Mouse (Mus musculus) c-Kit-negative CD71-positive TER-119-positive erythroid progenitor cells, embryonic 14.5 days (primary cell): ENCODE data around the gene Scamp1.

Experiments used
- DNase-seq: peaks from one replicate; pipeline ENCODE4 v3.0.0-alpha.2; 2013; ENCODE audit warnings: low read depth, low spot score

Gene Scamp1

DNA sequence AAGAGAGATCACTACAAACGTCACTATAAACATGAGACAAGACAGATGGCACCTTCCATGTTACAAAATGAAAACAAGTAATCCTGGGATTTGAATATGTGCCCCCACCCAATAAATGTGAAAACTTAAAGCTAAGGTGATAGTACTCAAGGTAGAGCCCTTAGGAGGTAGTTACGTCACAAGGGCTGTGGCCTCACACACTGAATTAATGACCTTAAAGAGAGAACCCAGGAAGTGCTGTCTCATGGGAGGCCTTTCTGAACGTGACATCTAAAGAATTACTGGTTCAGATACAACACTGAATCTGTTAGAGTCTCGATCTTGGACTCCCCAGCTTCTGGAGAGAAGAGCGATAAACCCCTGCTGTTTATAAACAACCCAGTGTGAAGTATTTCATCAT, 6.2 kb downstream of the Scamp1 start:
- no peak for DNase-seq

DNA sequence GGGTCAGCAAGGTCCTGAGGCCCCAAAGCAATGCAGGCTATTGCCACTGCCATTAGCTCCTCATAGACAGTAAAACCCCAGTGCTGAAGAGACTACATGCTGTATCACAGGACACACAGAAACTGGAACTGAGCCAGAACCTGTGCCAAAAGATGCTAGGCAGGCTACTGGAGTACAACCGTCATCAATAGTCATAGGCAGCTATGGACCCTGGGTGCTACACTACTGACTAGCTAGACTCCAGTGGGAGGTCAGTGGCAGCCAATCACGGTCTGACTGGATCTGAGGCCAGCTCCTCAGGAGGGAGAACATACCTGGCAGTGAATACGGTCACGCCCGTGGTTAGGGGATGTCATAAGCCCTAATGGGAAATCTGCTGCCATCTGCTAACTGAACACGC, 14.4 kb downstream of the Scamp1 start:
- DNase-seq, result no peak

DNA sequence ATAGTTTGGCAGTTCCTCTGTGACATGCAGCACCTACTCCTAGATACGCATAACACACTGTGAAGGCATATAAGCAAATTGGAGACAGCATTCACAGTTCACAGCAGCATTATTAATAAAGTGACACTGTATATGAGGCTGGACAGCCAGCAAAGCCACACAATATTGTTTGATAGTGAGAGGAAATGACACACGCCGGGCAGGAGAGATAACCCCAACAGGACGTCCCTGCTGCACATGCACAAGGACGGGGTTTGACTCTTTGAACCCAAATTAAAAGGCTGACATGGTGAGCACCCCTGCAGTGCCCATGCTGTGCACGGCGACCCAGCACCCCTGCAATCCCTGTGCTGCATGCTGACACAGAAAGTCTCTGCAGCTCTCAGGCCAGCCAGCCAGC, 17.5 kb downstream of the Scamp1 start:
- DNase-seq, result no peak

DNA sequence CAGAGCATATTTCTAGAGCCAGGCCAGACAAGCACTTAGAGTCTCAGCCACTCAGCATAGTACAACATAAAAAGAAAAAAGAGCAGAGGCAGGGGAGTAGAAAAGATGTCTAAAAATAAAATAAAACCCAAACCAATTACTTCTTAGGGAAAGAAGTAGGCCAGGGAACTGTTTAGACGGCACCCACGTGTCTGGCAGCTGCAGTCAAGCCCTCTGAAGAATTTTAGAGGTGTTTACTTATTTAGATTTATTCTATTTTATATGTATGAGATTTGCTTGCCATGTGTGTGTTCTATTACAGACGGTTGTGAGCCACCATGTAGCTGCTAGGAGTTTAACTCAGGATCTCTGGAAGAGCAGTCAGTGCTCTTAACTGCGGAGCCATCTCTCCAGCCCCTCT, 18.5 kb downstream of the Scamp1 start:
- no peak for DNase-seq

DNA sequence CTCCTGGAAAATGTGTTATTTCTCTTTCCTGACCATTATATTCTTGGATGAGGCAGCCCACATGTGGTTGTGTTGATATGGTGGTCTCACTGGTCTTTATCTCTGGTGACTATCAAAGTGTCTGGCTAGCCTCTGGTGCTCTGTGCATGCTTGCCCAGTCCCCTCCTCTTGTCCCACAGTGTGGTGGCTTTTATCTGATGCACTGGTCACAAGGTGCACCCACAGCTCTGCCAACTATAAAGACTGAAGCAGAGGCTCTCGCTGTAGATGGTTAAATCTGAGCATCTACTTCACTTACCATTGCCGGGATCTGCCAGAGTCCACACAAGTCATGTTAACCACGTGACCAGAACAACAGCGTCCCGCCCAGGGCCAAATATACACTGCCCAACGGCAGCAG, 19.1 kb downstream of the Scamp1 start:
- DNase-seq, result no peak

DNA sequence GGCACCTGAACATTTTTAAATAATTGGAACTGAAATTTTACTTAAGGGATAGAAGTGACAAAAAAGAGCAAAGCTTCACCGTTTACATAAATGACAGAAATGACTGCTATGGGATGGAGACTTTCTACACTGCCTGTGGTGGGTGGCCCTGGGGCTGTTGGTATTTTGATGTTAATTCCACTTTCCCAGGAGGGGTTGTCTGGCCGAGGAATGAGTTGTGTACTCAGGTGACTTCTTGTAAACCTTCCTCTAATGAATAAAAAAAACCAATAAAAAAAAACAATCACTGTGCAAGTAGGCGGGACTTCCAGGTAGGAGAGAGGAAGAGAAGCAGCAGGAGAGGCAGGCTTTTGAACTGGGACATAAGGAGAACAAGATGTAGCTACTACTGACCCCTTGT, 20.4 kb downstream of the Scamp1 start:
- no peak for DNase-seq

DNA sequence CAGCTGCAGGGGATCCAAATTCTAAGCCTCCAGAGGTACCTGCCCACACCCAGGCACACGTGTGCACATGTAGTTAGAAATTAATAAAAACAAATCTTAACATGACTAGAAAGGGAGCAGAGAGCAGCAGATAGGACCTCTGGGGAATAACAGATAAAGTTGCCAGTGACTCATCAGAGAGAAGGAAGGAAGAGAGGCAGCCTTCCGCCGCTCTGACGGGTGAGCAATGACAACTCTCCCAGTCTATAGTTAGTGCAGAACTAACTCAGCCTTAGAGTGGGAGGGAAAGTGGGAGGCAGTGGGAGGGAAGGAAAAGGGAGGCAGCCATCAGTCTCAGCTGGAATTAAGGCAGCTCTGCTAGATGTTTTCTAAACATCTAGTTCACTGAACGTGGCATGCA, 21.7 kb downstream of the Scamp1 start:
- peak; percentile 44 for DNase-seq

DNA sequence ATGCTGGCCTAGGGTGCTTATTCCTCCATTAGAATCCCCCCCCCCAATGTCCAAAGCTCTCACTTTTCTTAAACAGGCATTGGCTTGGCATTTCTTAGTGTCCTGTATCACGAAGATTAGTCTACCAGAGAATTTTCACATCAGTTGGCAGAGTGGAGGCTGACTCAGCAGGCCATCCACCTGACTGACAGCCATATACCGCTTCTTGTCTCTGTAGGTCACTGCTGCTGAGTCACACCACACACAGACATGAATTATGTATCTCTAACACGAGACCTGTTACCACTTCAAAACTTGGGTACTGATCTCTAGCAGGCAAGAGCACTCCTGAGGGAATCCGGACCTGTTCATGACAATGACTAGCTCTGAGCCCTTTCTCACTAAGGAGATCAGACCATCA, 23.1 kb downstream of the Scamp1 start:
- DNase-seq, result peak; percentile 56

DNA sequence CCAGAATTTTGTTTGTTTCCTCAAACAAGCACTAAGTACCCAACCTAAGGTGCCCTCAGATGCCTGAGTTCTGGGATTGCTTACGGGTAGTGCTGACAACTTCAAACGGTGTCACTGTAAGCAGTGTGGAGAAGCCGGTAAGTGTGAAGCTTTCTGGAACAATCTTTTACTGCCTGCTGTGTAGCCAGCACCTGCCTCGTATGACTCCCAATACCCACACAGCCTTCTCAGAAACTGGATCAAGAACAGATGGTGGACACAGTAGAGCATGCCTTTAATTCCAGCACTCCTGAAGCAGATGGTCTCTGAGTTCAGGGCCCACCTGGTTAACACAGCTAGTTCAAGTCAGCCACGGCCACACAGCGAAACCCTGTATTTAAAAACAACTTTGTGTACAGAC, 24.0 kb downstream of the Scamp1 start:
- no peak for DNase-seq

DNA sequence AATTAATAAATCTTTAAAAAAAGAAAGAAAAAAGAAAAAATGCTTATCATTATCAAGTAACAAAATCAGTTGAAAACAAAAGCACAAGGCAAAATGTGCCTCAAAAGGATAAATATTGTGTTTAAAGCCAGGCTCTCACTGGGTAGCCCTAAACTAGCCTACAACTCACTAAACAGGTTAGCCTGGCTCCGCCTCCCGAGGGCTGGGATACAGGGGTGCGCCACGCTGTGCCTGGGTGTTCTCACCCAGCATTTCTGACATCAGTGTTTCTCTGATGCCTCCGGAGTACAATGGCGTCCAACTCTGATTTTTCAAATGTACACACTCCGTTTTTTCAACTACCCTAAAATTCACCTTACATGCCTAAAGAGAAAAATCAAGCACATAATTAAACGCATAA, 24.7 kb downstream of the Scamp1 start:
- DNase-seq, result no peak

DNA sequence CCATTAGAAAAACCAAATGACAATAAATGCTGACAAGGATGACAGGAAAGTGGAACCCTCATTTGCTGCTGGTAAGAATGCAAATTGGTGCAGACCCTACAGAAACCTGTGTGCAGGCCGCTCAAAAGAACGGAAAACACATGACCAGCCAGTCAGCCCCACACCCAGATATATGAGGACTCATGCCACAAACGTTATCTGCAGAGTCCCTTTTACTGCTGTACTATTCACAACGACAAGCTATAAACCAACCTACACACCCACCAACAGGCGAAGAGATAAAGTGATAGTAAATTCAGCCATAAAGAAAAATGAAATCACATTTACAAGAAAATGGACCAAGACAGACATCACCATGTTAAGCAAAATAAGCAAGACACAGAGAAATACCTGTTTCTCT, 26.4 kb downstream of the Scamp1 start:
- no peak for DNase-seq

DNA sequence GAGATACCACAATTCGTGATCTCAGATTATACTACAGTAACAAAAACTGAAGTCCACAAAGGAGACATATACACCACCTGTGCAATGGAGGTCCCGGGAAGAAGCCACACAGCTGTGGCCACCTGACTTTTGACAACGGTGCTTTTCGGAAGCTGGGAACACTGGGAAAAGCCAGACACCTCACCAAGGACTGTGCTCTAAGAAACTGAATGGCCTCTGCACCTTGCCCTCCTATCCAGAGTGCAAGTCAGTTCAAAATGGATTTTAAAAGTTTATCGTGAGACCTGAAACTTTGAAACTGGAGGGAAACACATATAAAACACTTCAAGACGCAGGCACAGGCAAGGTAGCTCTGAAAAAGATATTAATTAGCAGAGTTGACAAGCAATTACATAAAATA, 27.1 kb downstream of the Scamp1 start:
- DNase-seq, result no peak

DNA sequence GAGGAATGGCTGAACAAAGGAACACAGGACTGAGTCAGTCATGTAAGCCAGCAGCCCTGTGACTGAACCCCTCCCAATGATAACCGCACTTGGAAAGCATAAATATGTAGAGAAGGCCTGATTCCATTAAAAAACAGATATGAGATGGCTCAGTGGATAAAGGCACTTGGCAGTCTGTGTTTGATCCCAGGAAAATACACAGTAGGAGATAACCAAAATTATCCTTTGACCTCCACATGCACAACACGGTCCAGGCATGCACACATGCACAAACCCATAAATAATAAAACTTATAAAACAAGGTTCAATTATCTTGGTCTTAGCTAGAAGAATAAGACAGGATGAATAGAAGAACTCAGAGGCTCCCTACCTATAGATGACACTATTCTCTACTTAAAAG, 27.9 kb downstream of the Scamp1 start:
- DNase-seq, result no peak

DNA sequence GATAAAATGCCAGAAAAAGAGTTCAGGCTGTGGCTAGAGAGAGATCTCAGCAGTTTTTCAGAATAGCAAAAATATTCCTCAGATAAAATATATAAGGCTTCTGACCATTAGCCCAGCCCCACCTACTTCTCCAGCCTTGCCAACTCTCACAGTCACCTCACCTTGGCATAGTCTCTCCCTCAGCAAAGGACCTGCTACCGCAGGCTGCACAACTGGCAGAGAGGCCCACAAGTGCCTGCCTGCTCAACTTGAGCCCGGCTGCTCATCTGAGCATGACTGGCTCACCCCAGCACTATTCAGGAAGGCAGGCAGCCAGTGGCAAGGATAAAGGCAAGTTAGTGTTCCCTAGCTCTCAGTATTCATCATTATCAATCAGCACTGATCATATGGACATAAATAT, 30.5 kb downstream of the Scamp1 start:
- no peak for DNase-seq

DNA sequence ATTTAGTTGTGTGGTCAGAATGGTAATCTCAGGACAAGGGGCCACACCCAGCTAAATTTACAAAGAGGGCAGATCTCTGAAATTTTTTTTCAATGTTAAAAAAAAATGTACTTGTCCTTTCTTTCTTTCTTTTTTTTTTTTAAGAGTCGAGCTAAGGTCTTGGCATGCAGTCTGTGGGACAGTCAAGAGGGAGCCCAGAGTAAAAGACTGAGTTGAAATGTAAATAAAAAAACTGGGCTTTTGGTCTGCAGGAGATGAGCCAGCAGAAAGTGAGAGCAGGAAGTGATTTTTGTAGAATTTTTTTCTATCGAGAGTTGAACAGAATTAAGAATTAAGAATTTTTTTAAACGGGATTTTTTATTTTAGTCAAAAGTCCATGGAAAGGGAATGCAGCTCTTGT, 31.4 kb downstream of the Scamp1 start:
- DNase-seq, result no peak

DNA sequence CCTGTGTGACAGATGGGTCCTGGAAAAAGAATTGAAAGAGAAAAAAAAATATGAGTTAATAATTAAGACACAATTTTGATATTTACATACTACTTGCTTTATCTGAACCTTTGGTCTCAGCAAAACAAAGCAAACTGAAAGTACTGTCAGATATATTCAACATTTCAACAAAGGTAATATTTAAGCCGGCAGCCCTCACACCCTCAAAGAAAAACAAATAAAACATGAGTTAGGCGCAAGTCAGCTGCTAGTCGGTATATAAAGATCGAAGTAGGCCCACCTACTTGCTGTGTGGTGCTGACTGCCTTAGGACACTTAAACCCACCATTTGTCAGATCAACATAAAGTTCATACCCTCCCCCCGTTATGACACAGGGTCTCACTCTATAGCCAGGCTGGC, 32.6 kb downstream of the Scamp1 start:
- DNase-seq, result no peak

DNA sequence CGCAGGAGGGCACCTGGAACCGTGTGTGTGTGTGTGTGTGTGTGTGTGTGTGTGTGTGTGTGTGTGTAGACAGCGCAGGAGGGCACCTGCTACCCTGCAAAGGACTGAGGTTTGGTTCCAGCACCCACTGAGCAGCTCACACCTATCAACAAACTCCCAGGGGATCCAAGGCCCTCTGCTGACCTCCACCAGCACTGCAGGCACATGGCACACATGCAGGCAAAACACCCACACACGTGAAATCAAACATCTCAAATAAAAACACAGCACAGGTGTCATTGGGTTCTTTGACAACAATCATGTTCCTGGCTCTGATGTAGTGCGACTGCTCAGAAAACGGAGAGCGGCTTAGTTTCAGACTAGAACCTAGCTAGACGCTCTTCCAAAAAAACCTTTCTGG, 34.9 kb downstream of the Scamp1 start:
- DNase-seq, result no peak

DNA sequence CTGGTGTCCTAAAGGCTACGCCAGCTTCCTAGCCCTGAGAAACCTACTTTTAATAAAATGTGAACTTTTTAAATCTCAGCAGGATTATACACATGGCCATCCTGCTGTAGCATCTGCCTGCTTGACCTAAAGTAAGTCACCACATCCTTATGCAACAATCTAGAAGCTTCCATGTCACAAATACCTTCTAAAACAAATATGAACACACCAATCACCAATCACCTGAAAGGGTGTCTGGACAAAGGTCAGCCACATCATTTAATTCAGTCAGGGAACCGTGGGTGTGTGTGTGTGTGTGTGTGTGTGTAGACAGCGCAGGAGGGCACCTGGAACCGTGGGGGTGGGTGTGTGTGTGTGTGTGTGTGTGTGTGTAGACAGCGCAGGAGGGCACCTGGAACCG, 35.5 kb downstream of the Scamp1 start:
- no peak for DNase-seq

DNA sequence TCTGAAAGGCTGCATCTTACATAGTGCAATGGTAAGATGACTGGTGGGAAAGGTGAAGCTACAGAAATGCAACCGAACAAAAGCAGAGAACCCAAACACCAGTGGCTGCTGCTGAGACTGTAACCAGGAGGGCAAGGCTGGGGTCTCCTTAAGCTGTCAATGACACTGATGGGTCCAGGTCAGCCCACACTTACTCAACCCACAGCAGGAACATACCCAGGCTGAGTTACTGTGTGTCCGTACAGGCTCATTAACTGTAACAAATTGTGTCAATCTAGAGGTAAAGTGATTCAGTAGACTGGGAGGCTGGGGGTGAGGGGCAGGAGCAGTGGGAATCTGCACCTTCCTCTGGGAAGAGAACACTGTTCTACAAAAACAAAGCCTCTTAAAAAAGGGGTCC, 42.8 kb downstream of the Scamp1 start:
- DNase-seq, result no peak

DNA sequence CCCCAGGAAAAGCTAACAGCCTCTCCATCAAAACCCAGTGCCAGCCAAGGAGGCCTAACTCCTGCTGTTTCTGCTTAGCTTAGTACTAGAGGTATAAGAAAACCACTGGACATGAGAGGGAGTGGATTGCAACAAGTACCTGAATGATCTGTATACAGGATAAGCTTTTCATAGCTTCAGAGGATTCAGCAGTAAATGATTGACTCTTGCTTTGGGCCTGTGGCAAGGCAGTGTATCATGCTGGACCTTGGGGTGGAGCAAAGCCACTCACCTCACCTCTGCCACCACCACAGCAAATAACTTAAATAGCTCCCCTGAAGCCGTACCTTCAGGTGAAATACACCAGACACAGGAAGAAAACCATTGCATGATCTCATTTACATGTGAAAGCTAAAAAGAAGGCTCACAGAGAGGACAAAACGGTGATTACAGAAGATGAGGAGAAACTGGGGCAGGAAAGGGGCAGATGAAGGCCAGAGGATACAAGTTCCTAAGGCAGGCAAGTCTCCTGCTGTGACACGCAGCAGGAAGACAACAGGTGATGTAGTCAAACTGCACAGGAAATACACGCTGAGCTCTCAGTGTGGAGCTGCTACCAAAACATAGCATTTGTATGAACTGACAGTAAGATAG, 43.6 kb downstream of the Scamp1 start:
- DNase-seq, result no peak

DNA sequence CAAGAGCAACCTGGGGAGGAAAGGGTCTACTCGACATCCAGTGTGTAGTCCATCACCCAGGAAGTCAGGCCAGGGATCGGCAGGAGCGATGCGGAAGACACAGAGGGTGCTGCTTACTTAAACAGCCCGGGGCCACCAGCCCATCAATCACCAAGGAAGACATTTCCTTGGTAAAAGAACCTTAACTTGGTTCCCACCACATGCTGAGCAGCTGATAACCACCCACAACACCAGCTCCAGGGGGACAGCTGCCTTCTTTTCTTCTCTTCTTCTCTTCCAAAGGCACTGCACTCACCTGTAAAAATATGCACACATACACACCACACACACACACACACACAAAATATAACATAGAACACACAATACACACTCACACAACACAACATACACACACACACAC, 44.8 kb downstream of the Scamp1 start:
- no peak for DNase-seq

DNA sequence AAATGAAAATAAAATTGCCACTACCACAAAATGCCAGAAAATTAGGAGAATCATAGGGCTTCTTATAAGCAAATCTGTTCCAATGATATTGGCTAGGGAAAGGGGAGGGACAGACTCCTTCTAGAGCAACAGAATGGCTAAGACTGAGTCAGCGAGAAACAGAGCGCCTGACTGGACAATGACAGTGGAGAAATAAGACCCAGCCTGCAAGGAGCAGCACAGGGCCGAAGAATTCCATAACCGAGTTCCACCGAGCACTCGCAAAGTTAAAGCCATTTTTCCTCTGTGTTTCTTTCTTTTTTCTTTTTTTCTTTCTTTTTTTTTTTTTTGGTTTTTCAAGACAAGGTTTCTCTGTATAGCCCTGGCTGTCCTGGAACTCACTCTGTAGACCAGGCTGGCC, 45.5 kb downstream of the Scamp1 start:
- DNase-seq, result no peak

DNA sequence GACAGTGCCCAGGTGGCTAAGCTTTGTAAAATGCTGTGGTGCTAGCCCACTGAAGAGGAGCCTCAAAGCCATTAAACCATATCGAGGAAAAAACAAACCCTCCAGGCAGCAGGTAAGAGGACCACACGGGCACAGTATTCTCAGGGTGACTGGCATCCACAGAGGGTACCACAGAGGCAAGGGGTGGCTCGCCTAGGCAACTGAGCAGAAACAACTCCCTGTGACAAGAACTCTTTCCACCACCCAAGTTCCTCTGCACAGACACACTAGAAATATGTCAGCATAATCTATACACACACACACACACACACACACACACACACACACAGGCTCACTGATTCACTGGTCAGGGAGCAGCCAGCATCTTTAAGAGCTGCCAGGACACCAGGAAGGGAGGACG, 46.2 kb downstream of the Scamp1 start:
- DNase-seq, result no peak

DNA sequence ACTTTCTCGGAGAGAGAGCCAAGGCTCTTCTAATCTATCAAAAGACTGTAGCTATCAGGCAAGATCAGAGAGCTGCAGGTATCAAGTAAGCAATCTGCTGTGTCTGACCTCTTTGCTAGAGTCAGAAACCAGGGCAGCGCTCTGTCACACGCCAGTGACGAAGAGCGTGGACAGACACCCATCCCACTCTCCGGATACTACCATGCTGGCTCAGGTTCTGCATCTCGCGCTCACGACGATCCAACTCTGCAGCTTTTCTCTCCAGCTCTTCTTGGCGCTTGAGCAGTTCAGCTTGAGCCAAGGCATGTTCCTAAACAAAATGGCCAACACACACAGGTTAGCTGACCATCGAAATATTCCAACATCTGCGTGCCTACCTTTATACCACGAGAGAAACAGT, 53.8 kb downstream of the Scamp1 start:
- no peak for DNase-seq
